Mouse (Mus musculus) heart, postnatal 36 days (tissue): ENCODE results near the gene Ercc6l2. TPM values are rescaled to one million over a fixed set of nuclear protein-coding genes. Genes with fewer than 3 reads are reported as not detected.

ENCODE experiments used
- DNase-seq, 2 experiments: peaks; one replicate each; pipeline ENCODE4 v3.0.0; 2021 to 2022
- intact Hi-C: fragments of 180-260 bp; cut with DNase I; formaldehyde crosslinking; loops from one replicate; pipeline ENCODE4 v1.15.1; 2025
- total RNA-seq, 2 experiments: library from RNA; stranded (reverse); gene quantifications; 2 replicates each; pipeline ENCODE4 v1.2.3; 2021

Ercc6l2 gene
- total RNA-seq = 1 to 10 TPM; 7.7 to 8.5 TPM

GRCm38 (mm10) chr13:63814746-63815681 is at the start of gene Ercc6l2:
Gene Ercc6l2, plus strand, starts transcription at chr13:63815240.
- intact Hi-C loops = loop anchor here (1.0 to 5.0 kb wide), 3 partner anchors 173 to 383 kb away; no protein-coding TSS in a partner anchor
- DNase-seq = peak; percentile 99

GRCm38 (mm10) chr13:63766065-63766464 is 49.0 kb upstream of the Ercc6l2 start:
- DNase-seq = no peak
- intact Hi-C loops = no loop called here

GRCm38 (mm10) chr13:63771009-63771408 is 44.0 kb upstream of the Ercc6l2 start:
- intact Hi-C loops = no loop called here
- no peak for DNase-seq

DNA sequence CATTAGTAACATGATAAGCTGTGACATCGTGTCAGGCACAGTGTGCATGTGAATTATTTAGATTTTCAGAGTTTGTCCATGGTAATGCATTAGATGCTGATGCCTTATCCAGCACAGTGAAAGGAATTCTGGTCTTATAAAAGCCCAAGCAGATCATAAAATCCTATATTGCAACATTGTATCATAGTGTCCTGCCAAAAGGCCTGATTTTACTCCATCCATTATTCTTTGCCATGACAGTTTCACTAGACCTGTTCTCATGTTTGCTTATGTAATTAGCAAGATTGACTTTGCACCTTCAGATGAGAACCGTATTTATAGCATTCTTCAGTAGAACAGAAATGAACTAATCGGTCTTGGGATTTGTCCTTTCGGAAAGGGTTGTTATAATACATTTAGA is 36.1 kb upstream of the Ercc6l2 start:
- intact Hi-C loops = no loop called here
- no peak for DNase-seq

GRCm38 (mm10) chr13:63779376-63780291 is 35.4 kb upstream of the Ercc6l2 start:
- intact Hi-C loops = no loop called here
- DNase-seq = no peak

DNA sequence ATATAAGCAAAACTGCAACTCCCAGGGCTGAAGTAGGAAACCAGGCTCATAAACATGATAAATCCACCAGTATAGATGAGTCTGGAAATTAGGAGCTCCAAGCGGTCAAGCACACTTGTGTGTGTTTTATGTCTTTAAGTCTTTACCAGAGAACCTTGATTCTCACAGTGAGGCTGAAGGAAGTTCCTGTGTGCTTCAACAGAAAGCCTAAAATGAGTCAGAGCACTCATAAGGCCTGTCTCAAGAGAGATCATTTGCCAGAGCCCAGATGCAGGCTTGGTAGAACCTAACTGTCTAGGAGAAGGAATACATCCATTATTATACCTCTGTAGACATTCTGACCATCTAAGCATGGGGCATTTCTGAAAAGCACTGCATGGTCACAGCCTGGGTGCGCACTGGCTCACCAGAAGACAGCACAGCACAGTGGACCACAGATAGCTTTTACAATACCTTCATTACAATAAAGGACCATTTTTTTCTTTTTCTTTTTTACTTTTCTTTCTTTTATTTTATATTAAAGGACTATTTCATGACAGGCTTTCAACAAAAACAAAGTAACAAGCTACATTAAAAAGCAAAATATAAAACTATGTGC is 22.7 kb upstream of the Ercc6l2 start:
- no peak for DNase-seq
- intact Hi-C loops = no loop called here

GRCm38 (mm10) chr13:63793345-63794308 is 21.4 kb upstream of the Ercc6l2 start:
- DNase-seq = no peak
- intact Hi-C loops = no loop called here

GRCm38 (mm10) chr13:63798677-63799076 is 16.4 kb upstream of the Ercc6l2 start:
- intact Hi-C loops = no loop called here
- DNase-seq = no peak

DNA sequence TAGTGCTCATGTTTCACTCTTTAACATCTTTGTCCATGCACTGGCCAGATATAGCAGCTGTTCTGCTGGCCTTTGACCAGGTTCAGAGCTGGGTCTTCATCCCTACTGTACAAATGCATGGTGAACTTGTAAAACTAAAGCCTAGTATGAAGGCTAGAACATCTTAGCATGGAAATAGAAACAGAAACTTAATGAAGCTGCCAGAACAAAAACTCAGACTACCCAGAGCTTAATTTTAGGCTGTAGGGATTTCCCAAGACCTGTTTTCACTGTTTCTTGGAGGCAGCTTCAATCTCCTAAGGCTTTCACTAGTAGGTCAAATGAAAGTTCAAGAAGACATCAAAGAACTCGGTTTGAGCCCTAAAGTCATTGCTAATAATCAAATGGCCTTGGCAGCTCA is 15.1 kb upstream of the Ercc6l2 start:
- DNase-seq = no peak
- intact Hi-C loops = no loop called here

- no peak for DNase-seq
- intact Hi-C loops = no loop called here
Measured at GRCm38 (mm10) chr13:63801289-63801688, 13.8 kb upstream of the Ercc6l2 start.

DNA sequence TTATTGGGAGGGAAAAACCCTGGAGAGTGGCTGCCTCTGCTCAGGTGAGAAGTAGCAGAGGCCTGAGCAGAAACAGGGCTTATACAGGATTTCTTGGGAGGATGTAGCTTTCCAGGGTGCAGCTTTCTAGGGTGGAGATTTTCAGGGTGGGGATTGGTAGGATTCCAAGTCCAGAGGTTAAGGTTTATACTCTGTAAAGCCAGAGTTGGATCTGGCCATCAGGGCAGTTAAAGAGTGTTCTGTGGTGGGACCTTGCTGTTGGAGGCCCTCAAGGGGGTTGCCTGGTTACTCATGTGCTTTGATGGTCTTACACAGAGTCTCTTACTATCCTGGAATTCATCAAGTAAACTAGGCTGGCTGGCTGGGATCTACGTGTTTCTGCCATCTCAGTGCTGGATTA is 7.8 kb upstream of the Ercc6l2 start:
- no peak for DNase-seq
- intact Hi-C loops = no loop called here

DNA sequence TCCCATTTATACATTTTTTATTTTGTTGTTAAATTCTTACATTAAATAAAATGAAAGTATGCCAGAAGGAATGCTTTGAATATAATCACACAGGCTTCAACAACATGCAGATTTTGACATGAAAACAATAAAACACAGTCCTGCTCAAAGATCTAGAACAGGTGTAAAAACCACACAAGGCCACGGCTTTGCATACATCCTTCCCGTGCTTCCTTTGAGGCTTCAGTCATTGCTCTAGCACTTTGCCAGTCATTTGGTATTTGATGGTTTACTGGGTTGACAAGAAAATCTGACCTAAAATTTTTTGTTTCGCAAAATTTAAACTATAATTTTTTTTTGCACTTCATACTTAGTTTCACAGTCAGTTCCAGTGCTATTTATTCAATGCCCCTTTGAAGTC is 7.1 kb upstream of the Ercc6l2 start:
- intact Hi-C loops = no loop called here
- no peak for DNase-seq

DNA sequence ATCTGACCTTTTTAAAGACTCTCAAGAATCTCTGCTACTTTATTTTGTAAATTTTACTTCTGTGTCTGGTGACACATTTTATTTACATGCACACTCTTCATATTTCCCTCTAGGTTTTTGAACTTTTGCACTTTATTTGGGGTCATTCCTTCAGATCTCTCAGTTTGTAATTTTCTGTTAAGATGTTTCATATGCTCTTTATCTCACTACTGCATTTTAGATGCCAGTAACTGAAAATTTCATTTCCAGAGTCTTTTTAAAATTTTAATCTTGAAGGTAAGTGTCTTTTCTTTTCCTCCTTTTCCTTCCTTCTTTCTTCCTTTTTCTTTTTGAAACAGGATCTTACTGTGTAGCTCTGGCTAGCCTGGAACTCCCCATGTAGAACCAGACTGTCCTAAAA is 3.6 kb upstream of the Ercc6l2 start:
- no peak for DNase-seq
- intact Hi-C loops = no loop called here

DNA sequence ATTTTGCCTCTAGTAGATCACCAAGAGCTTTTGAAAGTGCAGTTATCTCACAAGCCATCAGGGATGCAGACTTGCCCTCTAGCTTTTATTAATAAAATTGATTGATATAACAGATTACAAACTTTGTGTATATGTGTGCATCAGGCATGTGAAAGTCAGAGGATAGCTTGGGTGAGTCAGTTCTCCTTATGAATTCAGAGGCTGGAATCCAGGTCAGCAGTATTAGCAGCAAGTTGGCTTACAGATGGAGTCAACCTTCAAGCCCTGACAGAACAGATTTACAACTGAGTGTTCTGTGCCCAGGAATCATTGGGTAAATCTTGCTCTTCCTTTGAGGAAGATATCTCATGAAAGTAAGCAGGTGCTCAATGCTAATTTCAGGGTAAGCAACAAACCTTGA is 891 bp downstream of the Ercc6l2 start:
- intact Hi-C loops = loop anchor here (1.0 to 5.0 kb wide), 3 partner anchors 174 to 384 kb away; no protein-coding TSS in a partner anchor
- DNase-seq = no peak

DNA sequence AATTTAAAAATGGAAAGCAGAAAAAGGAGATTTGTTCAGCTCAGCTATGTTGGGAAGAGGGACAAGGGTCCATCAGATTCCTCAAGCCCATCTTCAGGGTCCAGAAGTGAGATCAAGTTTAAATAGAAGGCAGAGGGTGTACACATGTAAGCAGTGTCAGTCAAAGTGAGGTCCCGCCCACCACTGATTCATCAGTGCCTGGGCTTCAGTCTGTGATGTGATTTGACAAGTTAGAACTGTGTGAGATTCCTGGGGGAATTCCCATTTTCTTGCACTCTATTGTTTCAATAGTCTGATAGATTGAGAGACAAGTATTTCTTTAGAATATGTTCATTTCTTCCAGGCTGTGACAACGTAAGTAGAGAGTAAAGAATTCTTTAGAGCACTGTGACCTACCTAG is 30.7 kb downstream of the Ercc6l2 start:
- no peak for DNase-seq
- intact Hi-C loops = no loop called here

GRCm38 (mm10) chr13:63850308-63851011 is 35.4 kb downstream of the Ercc6l2 start:
- no peak for DNase-seq
- intact Hi-C loops = no loop called here

GRCm38 (mm10) chr13:63872585-63873282 is 57.7 kb downstream of the Ercc6l2 start:
- intact Hi-C loops = no loop called here
- no peak for DNase-seq

DNA sequence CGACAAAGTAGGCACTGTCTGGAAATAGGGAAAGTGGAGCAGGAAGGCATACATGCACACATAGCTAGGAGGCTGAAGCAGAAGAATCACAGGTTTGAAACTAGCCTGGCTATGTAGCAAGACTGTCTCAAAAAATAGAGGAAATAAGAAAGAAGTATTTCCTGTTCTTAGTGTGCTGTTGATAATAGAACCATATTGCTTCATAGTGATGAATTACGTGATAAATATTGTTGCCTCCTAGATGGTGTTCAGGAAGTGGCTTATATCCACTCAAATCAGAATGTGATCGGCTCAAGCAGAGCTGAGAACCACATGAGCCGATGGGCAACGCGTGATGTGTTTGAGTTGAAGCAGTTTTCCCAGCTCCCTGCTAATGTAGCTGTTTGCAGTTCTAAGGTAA is 62.1 kb downstream of the Ercc6l2 start:
- DNase-seq = no peak
- intact Hi-C loops = no loop called here
